Mouse (Mus musculus): Measurements from ENCODE around the gene Selenbp1. TPM values are rescaled to one million over a fixed set of nuclear protein-coding genes. Genes with fewer than 3 reads are reported as not detected.
A peak's percentile ranks its signal among the peaks of the same experiment; 100 is the strongest.

Gene Selenbp1
- polyA plus RNA-seq, 1 experiment from 2014 or later = 132 TPM

DNA sequence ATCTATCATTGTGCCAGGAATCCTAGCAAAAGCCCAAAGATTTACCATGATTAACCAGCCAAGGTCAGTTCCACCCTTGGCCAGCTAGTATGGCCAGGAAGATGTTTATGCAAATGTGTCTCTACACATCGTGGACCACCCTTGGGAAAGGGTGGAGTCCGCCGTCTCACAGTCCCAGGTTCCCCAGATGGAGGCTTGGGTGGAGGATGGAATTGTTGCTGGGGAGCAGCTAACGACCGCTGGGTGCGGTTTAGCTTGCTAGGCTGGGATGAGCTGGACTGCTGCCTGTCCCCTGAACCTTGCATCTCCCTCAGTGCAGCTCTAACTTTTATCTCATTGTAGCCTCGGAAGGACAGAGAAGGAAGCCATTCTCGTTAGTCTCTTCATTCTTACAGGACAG lies 27.0 kb downstream of the Selenbp1 start:
- peaks cover 15% of the 10 kb centered on the region for H3K36me3 ChIP-seq (ENCODE audit: control insufficient read depth, insufficient read depth, low read length)
- no peaks in the 10 kb centered on the region for H3K27me3 ChIP-seq (ENCODE audit: control insufficient read depth, insufficient read depth, low read length)
- 44% methylated on average over 8 of the region's 8 CpGs for WGBS
- ATAC-seq (ENCODE audit: insufficient read depth, low FRiP score) = no peak
- no peak overlapping the region for H3K27ac ChIP-seq (ENCODE audit: low read length)
- H3K4me2 ChIP-seq (ENCODE audit: low read depth, low read length) = no peak overlapping the region
- no peak overlapping the region for H3K9ac ChIP-seq (ENCODE audit: low read length)
- H3K4me3 ChIP-seq (replicated peaks; ENCODE audit: low read length) = no peak overlapping the region
- peaks cover 3% of the 10 kb centered on the region; the same call in 1 of the 2 replicates for H3K4me1 ChIP-seq (ENCODE audit: control insufficient read depth, insufficient read depth, low read length)
- no peaks in the 10 kb centered on the region for H3K9me3 ChIP-seq (replicated peaks; ENCODE audit: control insufficient read depth, low read length)

GRCm38 (mm10) chr3:94960322-94960721 lies 27.5 kb downstream of the Selenbp1 start:
- no peak for ATAC-seq (ENCODE audit: insufficient read depth, low FRiP score)
- Histone ChIP-seq H3K27me3 (ENCODE audit: control insufficient read depth, insufficient read depth, low read length) (no peaks in the 10 kb centered on the region), H3K4me3 (replicated peaks; ENCODE audit: low read length) (no peak overlapping the region), H3K9ac (ENCODE audit: low read length) (0 out of 2 replicates have a peak overlapping the region, but pooled peaks have one; percentile 5), H3K4me2 (ENCODE audit: low read depth, low read length) (no peak overlapping the region), H3K36me3 (ENCODE audit: control insufficient read depth, insufficient read depth, low read length) (peaks cover 15% of the 10 kb centered on the region), H3K27ac (ENCODE audit: low read length) (no peak overlapping the region), H3K9me3 (replicated peaks; ENCODE audit: control insufficient read depth, low read length) (no peaks in the 10 kb centered on the region), H3K4me1 (ENCODE audit: control insufficient read depth, insufficient read depth, low read length) (no peaks in the 10 kb centered on the region)
- 51% methylated on average over 5 of the region's 5 CpGs for WGBS

GRCm38 (mm10) chr3:94964989-94965388 lies 32.1 kb downstream of the Selenbp1 start:
- Histone ChIP-seq H3K27me3 (ENCODE audit: control insufficient read depth, insufficient read depth, low read length) (no peaks in the 10 kb centered on the region), H3K36me3 (ENCODE audit: control insufficient read depth, insufficient read depth, low read length) (no peaks in the 10 kb centered on the region), H3K4me2 (ENCODE audit: low read depth, low read length) (no peak overlapping the region), H3K27ac (ENCODE audit: low read length) (no peak overlapping the region), H3K4me3 (replicated peaks; ENCODE audit: low read length) (no peak overlapping the region), H3K4me1 (ENCODE audit: control insufficient read depth, insufficient read depth, low read length) (no peaks in the 10 kb centered on the region), H3K9me3 (replicated peaks; ENCODE audit: control insufficient read depth, low read length) (no peaks in the 10 kb centered on the region), H3K9ac (ENCODE audit: low read length) (no peak overlapping the region)
- no peak for ATAC-seq (ENCODE audit: insufficient read depth, low FRiP score)
- 97% methylated on average over 1 of the region's 1 CpGs for WGBS

DNA sequence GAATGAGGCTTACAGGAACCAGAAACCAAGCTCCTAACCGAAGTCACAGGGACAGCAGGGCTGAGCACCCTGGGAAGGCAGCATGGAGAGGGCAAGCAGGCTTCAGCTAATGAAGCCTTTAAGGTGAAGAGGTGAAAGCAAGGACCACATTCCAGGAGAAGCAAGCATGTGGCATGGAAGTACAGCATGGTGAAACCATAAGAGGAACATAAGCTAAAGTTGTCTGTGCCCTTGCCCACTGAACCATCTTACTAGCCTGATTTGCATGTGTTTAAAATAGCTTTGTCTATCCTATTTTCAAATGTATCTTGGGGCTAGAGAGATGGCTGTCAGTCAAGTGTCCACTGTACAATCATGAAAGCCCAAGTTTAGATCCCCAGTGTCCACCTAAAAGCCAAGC lies 33.0 kb downstream of the Selenbp1 start:
- Histone ChIP-seq H3K36me3 (ENCODE audit: control insufficient read depth, insufficient read depth, low read length) (no peaks in the 10 kb centered on the region), H3K4me1 (ENCODE audit: control insufficient read depth, insufficient read depth, low read length) (no peaks in the 10 kb centered on the region), H3K27ac (ENCODE audit: low read length) (no peak overlapping the region), H3K9me3 (replicated peaks; ENCODE audit: control insufficient read depth, low read length) (no peaks in the 10 kb centered on the region), H3K4me2 (ENCODE audit: low read depth, low read length) (no peak overlapping the region), H3K9ac (ENCODE audit: low read length) (no peak overlapping the region), H3K4me3 (replicated peaks; ENCODE audit: low read length) (no peak overlapping the region), H3K27me3 (ENCODE audit: control insufficient read depth, insufficient read depth, low read length) (no peaks in the 10 kb centered on the region)
- no peak for ATAC-seq (ENCODE audit: insufficient read depth, low FRiP score)
- WGBS = 76% methylated on average over 1 of the region's 1 CpGs

DNA sequence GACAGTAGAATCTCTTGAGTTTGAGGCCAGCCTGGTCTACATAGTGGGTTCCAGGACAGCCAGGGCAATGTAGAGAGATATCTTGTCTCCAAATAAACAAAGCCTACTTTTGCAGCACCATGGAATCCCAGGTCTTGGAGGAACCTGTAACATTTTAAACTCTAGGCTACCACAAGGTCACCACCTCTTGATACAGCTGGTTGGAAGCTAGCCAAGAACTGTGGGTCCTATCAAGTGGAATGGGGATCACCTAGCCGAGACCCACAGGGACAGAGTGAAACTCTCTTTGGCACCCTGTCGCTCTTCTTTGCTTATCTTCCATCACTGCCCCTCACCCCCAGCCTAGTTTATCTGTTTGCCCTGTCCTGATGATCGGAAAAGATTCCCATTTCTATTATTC lies 39.7 kb downstream of the Selenbp1 start:
- 69% methylated on average over 3 of the region's 3 CpGs for WGBS

DNA sequence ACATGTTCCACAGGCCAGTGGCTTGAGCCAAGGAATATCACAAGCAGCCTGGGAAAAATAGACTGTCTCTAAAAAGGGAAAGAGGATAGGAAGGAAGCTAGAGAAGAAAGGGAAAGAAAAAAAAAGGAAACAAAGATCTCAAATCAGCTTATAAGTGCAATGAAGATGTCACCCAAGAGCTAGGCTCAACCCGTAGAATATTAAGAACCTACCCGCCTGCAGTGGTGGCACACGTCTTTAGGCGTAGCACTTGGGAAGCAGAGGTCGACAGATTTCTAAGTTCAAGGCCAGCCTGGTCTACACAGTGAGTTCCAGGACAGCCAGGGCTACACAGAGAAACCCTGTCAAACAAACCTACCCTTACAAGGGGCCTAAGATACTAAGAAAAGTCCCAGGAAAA lies 40.8 kb downstream of the Selenbp1 start:
- no peak overlapping the region; the same call in 1 of the 2 replicates for H3K9ac ChIP-seq (ENCODE audit: low read length)
- no peak overlapping the region for H3K4me3 ChIP-seq (replicated peaks; ENCODE audit: low read length)
- ATAC-seq (ENCODE audit: insufficient read depth, low FRiP score) = no peak
- no peaks in the 10 kb centered on the region for H3K36me3 ChIP-seq (ENCODE audit: control insufficient read depth, insufficient read depth, low read length)
- H3K9me3 ChIP-seq (replicated peaks; ENCODE audit: control insufficient read depth, low read length) = no peaks in the 10 kb centered on the region
- no peak overlapping the region for H3K27ac ChIP-seq (ENCODE audit: low read length)
- H3K27me3 ChIP-seq (ENCODE audit: control insufficient read depth, insufficient read depth, low read length) = no peaks in the 10 kb centered on the region
- peaks cover 11% of the 10 kb centered on the region for H3K4me1 ChIP-seq (ENCODE audit: control insufficient read depth, insufficient read depth, low read length)
- 86% methylated on average over 5 of the region's 5 CpGs for WGBS
- peak overlapping the region; percentile 70; the same call in 1 of the 2 replicates for H3K4me2 ChIP-seq (ENCODE audit: low read depth, low read length)

More for the DNA sequence above, 39.7 kb downstream of the Selenbp1 start:
- H3K9me3 ChIP-seq (replicated peaks; ENCODE audit: control insufficient read depth, low read length) = no peaks in the 10 kb centered on the region
- no peak overlapping the region for H3K9ac ChIP-seq (ENCODE audit: low read length)
- no peaks in the 10 kb centered on the region for H3K27me3 ChIP-seq (ENCODE audit: control insufficient read depth, insufficient read depth, low read length)
- no peak overlapping the region for H3K4me3 ChIP-seq (replicated peaks; ENCODE audit: low read length)
- no peak overlapping the region for H3K4me2 ChIP-seq (ENCODE audit: low read depth, low read length)
- ATAC-seq (ENCODE audit: insufficient read depth, low FRiP score) = no peak
- H3K27ac ChIP-seq (ENCODE audit: low read length) = no peak overlapping the region
- peaks cover 11% of the 10 kb centered on the region for H3K4me1 ChIP-seq (ENCODE audit: control insufficient read depth, insufficient read depth, low read length)
- no peaks in the 10 kb centered on the region for H3K36me3 ChIP-seq (ENCODE audit: control insufficient read depth, insufficient read depth, low read length)

- Histone ChIP-seq H3K4me2 (ENCODE audit: low read depth, low read length) (peak overlapping the region; percentile 70), H3K9ac (ENCODE audit: low read length) (peak overlapping the region; percentile 96), H3K4me1 (ENCODE audit: control insufficient read depth, insufficient read depth, low read length) (peaks cover 11% of the 10 kb centered on the region), H3K27me3 (ENCODE audit: control insufficient read depth, insufficient read depth, low read length) (no peaks in the 10 kb centered on the region), H3K4me3 (replicated peaks; ENCODE audit: low read length) (peak overlapping the region; percentile 95), H3K9me3 (replicated peaks; ENCODE audit: control insufficient read depth, low read length) (no peaks in the 10 kb centered on the region), H3K27ac (ENCODE audit: low read length) (peak overlapping the region; percentile 47; the same call in 1 of the 2 replicates), H3K36me3 (ENCODE audit: control insufficient read depth, insufficient read depth, low read length) (no peaks in the 10 kb centered on the region)
- WGBS = 14% methylated on average over 9 of the region's 9 CpGs
- ATAC-seq (ENCODE audit: insufficient read depth, low FRiP score) = peak; percentile 22; the same call in 1 of the 2 replicates
These were observed 41.2 kb downstream of the Selenbp1 start for GRCm38 (mm10) chr3:94974026-94974527.

- no peaks in the 10 kb centered on the region for H3K27me3 ChIP-seq (ENCODE audit: control insufficient read depth, insufficient read depth, low read length)
- no peaks in the 10 kb centered on the region for H3K9me3 ChIP-seq (replicated peaks; ENCODE audit: control insufficient read depth, low read length)
- peaks cover 11% of the 10 kb centered on the region for H3K4me1 ChIP-seq (ENCODE audit: control insufficient read depth, insufficient read depth, low read length)
- H3K27ac ChIP-seq (ENCODE audit: low read length) = peak within 1 kb of the TSS; percentile 95
- 0% methylated on average over 57 of the region's 57 CpGs for WGBS
- H3K4me2 ChIP-seq (ENCODE audit: low read depth, low read length) = peak within 1 kb of the TSS; percentile 70
- peak within 1 kb of the TSS; percentile 96 for H3K9ac ChIP-seq (ENCODE audit: low read length)
- peak within 1 kb of the TSS; percentile 95 for H3K4me3 ChIP-seq (replicated peaks; ENCODE audit: low read length)
- peak; percentile 94 for ATAC-seq (ENCODE audit: insufficient read depth, low FRiP score)
- H3K36me3 ChIP-seq (ENCODE audit: control insufficient read depth, insufficient read depth, low read length) = no peaks in the 10 kb centered on the region
These were observed 41.9 kb downstream of the Selenbp1 start, which contains the start of gene Pi4kb for GRCm38 (mm10) chr3:94974528-94975422. TSS of gene Pi4kb (plus strand) at chr3:94974731.

DNA sequence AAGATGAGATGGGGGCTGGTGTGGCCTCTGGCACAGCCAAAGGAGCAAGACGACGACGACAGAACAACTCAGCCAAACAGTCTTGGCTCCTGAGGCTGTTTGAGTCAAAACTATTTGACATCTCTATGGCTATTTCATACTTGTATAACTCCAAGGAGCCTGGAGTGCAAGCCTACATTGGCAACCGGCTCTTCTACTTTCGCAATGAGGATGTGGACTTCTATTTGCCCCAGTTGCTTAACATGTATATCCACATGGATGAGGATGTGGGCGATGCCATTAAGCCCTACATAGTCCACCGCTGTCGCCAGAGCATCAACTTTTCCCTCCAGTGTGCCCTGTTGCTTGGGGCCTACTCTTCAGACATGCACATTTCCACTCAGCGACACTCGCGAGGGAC lies 51.5 kb downstream of the Selenbp1 start:
- H3K27me3 ChIP-seq (ENCODE audit: control insufficient read depth, insufficient read depth, low read length) = no peaks in the 10 kb centered on the region
- H3K27ac ChIP-seq (ENCODE audit: low read length) = no peak overlapping the region
- ATAC-seq (ENCODE audit: insufficient read depth, low FRiP score) = no peak
- 94% methylated on average over 11 of the region's 11 CpGs for WGBS
- H3K36me3 ChIP-seq (ENCODE audit: control insufficient read depth, insufficient read depth, low read length) = peaks cover 13% of the 10 kb centered on the region; the same call in 1 of the 2 replicates
- H3K4me2 ChIP-seq (ENCODE audit: low read depth, low read length) = no peak overlapping the region
- no peak overlapping the region for H3K9ac ChIP-seq (ENCODE audit: low read length)
- no peaks in the 10 kb centered on the region for H3K9me3 ChIP-seq (replicated peaks; ENCODE audit: control insufficient read depth, low read length)
- no peak overlapping the region for H3K4me3 ChIP-seq (replicated peaks; ENCODE audit: low read length)
- peaks cover 21% of the 10 kb centered on the region for H3K4me1 ChIP-seq (ENCODE audit: control insufficient read depth, insufficient read depth, low read length)
